Mouse (Mus musculus) hematopoietic stem cell, adult 5-6 weeks (primary cell): ENCODE data around the gene Ctnnal1. TPM values are rescaled to one million over a fixed set of nuclear protein-coding genes. Genes with fewer than 3 reads are reported as not detected.

Experiments used
- ATAC-seq, 2 experiments: fragments of 125-278 bp in 1 of 2; replicated peaks in 1 of 2; 2 replicates each; pipeline ENCODE4 v1.8.0; 2016 to 2017; ENCODE audit warnings: inconsistent platforms in 2 of 2, mild to moderate bottlenecking in 2 of 2, moderate number of reproducible peaks in 2 of 2, low read depth in 1 of 2, moderate TSS enrichment in 1 of 2; ENCODE audit not compliant: low FRiP score in 2 of 2, poor library complexity in 2 of 2, severe bottlenecking in 2 of 2, insufficient read depth in 1 of 2, low TSS enrichment in 1 of 2
- total RNA-seq: library from RNA; stranded (forward); fragments of 172-1452, 232-1000 nt; gene quantifications from 2 replicates; pipeline ENCODE4 v1.2.3, GENCODE M21; 2017

The Ctnnal1 gene
- total RNA-seq, 1 experiment from 2014 or later: 12.2 TPM

GRCm38 (mm10) chr4:56867761-56868160, 2.8 kb upstream of the Ctnnal1 start:
- ATAC-seq: no peak

GRCm38 (mm10) chr4:56865971-56866370, 983 bp upstream of the Ctnnal1 start:
- ATAC-seq: no peak

GRCm38 (mm10) chr4:56864417-56865001, 479 bp downstream of the Ctnnal1 start:
- no peak for ATAC-seq

GRCm38 (mm10) chr4:56864016-56864415, 972 bp downstream of the Ctnnal1 start:
- no peak for ATAC-seq

- no peak for ATAC-seq
Measured at GRCm38 (mm10) chr4:56861551-56861950, 3.4 kb downstream of the Ctnnal1 start.

- no peak for ATAC-seq
Measured at GRCm38 (mm10) chr4:56858733-56859132, 6.3 kb downstream of the Ctnnal1 start.

- ATAC-seq: no peak
Measured at GRCm38 (mm10) chr4:56856371-56856949, 8.5 kb downstream of the Ctnnal1 start.

- ATAC-seq: no peak
Measured at GRCm38 (mm10) chr4:56855935-56856334, 9.1 kb downstream of the Ctnnal1 start.

GRCm38 (mm10) chr4:56850724-56851123, 14.3 kb downstream of the Ctnnal1 start:
- ATAC-seq: no peak

GRCm38 (mm10) chr4:56848044-56848443, 16.9 kb downstream of the Ctnnal1 start:
- no peak for ATAC-seq

GRCm38 (mm10) chr4:56847400-56847799, 17.6 kb downstream of the Ctnnal1 start:
- no peak for ATAC-seq

GRCm38 (mm10) chr4:56845896-56846533, 19.0 kb downstream of the Ctnnal1 start:
- no peak for ATAC-seq

GRCm38 (mm10) chr4:56844911-56845310, 20.1 kb downstream of the Ctnnal1 start:
- ATAC-seq: no peak

GRCm38 (mm10) chr4:56843963-56844362, 21.0 kb downstream of the Ctnnal1 start:
- ATAC-seq: no peak

- ATAC-seq: no peak
Measured at GRCm38 (mm10) chr4:56842501-56842900, 22.5 kb downstream of the Ctnnal1 start.

GRCm38 (mm10) chr4:56840297-56840696, 24.7 kb downstream of the Ctnnal1 start:
- no peak for ATAC-seq

- no peak for ATAC-seq
Measured at GRCm38 (mm10) chr4:56837661-56838060, 27.3 kb downstream of the Ctnnal1 start.

- no peak for ATAC-seq
Measured at GRCm38 (mm10) chr4:56831998-56832397, 33.0 kb downstream of the Ctnnal1 start.
